Mouse (Mus musculus): ENCODE results near the gene Klf4. TPM values are rescaled to one million over a fixed set of nuclear protein-coding genes. Genes with fewer than 3 reads are reported as not detected.
A peak's percentile ranks its signal among the peaks of the same experiment; 100 is the strongest.

Klf4 gene
- polyA plus RNA-seq, 1 experiment from 2014 or later = 12.1 TPM

DNA sequence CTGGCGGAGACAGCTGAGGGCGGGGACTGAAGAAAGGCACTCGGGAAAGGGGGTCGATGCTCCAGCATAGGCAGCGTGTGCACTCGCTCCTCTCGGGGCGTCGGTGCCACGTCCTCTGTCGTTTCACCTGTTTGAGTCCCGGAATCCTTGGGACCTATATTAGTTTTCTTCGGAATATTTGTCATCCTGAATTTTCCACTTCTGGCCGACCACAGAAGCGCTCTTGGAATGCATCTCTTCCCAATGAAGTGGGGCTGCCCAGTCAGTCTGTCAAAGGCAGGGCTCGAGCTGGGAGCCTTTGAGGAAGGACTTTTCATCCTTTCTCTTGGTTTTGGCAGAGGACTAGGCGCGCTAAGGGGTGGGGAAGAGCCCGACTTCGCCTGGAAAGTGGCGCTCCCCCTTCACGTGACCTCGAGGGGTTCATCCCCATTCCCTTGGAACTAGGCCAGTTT, 1.6 kb upstream of the Klf4 start:
- H3K4me2 ChIP-seq (replicated peaks) = peak overlapping the region; percentile 92
- no peak for ATAC-seq
- H3K4me3 ChIP-seq (replicated peaks) = peak overlapping the region; percentile 60
- 7% methylated on average over 23 of the region's 23 CpGs for WGBS
- no peak overlapping the region for H3K27ac ChIP-seq
- peak overlapping the region; percentile 56; the same call in 1 of the 2 replicates for H3K9ac ChIP-seq
- H3K36me3 ChIP-seq = no peaks in the 10 kb centered on the region
- H3K9me3 ChIP-seq = no peaks in the 10 kb centered on the region
- H3K27me3 ChIP-seq (replicated peaks) = peaks cover 12% of the 10 kb centered on the region
- H3K4me1 ChIP-seq (replicated peaks) = peaks cover 14% of the 10 kb centered on the region

DNA sequence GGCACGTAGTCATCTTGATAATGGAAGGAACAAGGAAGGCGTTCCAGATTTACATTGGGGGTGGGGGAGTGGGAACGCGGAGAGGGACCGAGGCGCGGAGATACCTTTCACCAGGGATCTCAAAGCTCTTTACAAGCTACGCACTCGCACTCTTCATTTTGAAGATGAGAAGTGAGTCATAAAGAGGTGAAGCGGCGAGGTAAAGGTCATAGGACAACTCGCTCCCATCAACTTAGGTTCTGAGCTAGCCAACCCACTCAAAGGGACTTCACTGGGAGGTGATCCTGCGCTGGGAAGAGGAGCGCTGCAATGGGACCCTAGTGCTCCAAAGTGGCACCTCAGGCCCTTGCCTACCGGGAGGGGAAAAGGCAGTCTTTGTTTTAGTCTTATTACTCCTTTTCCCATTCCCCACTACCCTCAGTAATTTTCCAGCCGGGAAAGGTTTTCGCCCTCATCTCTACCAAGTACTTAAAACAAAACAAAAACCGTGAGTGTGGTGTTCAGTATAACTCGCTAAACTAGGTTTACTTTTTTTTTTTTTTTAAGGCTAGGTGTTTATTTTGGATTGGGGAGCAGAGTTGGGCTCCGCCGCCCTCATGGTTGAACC, 1.0 kb upstream of the Klf4 start:
- Histone ChIP-seq H3K36me3 (no peaks in the 10 kb centered on the region), H3K27ac (peak overlapping the region; percentile 88), H3K27me3 (replicated peaks) (peaks cover 12% of the 10 kb centered on the region), H3K9ac (peak overlapping the region; percentile 56), H3K4me3 (replicated peaks) (peak overlapping the region; percentile 60), H3K4me1 (replicated peaks) (peaks cover 14% of the 10 kb centered on the region), H3K9me3 (no peaks in the 10 kb centered on the region), H3K4me2 (replicated peaks) (peak overlapping the region; percentile 92)
- peak; percentile 3 for ATAC-seq
- WGBS = 2% methylated on average over 21 of the region's 21 CpGs

- Histone ChIP-seq H3K9ac (peak overlapping the region; percentile 64), H3K9me3 (no peaks in the 10 kb centered on the region), H3K4me1 (replicated peaks) (peaks cover 14% of the 10 kb centered on the region), H3K27me3 (replicated peaks) (peaks cover 12% of the 10 kb centered on the region), H3K27ac (peak overlapping the region; percentile 62; the same call in 1 of the 2 replicates), H3K4me3 (replicated peaks) (peak overlapping the region; percentile 60), H3K36me3 (no peaks in the 10 kb centered on the region), H3K4me2 (replicated peaks) (peak overlapping the region; percentile 92)
- 1% methylated on average over 34 of the region's 42 CpGs for WGBS
- ATAC-seq = peak; percentile 58
These were observed 335 bp downstream of the Klf4 start for GRCm38 (mm10) chr4:55531856-55532406.

DNA sequence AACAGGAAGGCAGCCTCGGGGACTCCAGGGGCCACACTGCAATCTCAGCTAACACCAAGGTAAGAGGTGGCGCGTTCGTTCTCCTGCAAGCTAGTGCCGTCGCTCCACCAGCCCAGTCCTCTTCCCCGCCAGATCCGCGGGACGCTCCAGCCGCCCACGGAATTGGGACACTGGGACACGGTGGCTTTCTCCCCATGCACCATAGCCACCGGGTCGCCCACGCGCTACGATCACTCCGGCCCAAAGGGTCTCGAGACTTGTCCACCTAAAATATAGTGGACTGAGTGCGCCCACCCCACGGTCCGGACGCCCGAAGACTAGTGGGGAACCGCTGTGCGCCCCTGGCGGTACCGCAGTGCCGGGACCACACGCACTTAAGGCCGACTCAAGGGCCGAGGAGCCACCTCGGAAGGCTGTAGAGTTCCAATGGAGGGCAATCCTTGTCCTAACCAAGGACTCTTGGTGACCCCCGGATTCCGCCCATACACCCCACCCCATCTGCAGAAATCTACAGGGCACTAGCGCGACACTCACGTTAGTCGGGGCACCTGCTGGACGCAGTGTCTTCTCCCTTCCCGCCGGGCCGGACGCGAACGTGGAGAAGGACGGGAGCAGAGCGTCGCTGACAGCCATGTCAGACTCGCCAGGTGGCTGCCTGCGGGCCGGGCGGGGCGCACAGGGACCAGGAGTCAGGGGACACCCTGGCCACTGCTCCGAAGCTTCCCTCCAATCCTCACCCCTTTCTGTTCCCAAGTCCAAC, 990 bp downstream of the Klf4 start:
- H3K27me3 ChIP-seq (replicated peaks) = peaks cover 12% of the 10 kb centered on the region
- no peaks in the 10 kb centered on the region for H3K9me3 ChIP-seq
- H3K4me2 ChIP-seq (replicated peaks) = peak overlapping the region; percentile 92
- peak overlapping the region; percentile 60 for H3K4me3 ChIP-seq (replicated peaks)
- H3K4me1 ChIP-seq (replicated peaks) = peaks cover 14% of the 10 kb centered on the region
- under 1% methylated on average over 55 of the region's 56 CpGs for WGBS
- no peak for ATAC-seq
- H3K36me3 ChIP-seq = no peaks in the 10 kb centered on the region
- H3K9ac ChIP-seq = peak overlapping the region; percentile 64
- peak overlapping the region; percentile 48 for H3K27ac ChIP-seq

DNA sequence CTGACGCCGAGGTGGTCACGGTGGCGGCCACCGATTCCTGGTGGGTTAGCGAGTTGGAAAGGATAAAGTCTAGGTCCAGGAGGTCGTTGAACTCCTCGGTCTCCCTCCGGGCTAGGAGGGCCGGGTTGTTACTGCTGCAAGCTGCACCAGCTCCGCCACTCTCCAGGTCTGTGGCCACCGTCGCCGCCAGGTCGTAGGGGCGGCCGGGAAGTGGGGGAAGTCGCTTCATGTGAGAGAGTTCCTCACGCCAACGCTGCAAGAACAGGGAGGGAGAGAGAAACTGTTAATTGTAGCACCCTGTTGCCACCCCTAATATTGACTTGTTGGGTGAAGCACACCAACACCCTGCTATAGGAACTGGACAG, 1.6 kb downstream of the Klf4 start:
- ATAC-seq = no peak
- Histone ChIP-seq H3K36me3 (no peaks in the 10 kb centered on the region), H3K9ac (peak overlapping the region; percentile 64), H3K4me3 (replicated peaks) (peak overlapping the region; percentile 60), H3K9me3 (no peaks in the 10 kb centered on the region), H3K4me2 (replicated peaks) (peak overlapping the region; percentile 92), H3K27me3 (replicated peaks) (peaks cover 12% of the 10 kb centered on the region), H3K4me1 (replicated peaks) (peaks cover 14% of the 10 kb centered on the region), H3K27ac (peak overlapping the region; percentile 48; the same call in 1 of the 2 replicates)
- 1% methylated on average over 20 of the region's 20 CpGs for WGBS

- Histone ChIP-seq H3K4me3 (replicated peaks) (peak overlapping the region; percentile 60), H3K27ac (no peak overlapping the region), H3K4me2 (replicated peaks) (peak overlapping the region; percentile 92), H3K4me1 (replicated peaks) (peaks cover 14% of the 10 kb centered on the region), H3K9ac (peak overlapping the region; percentile 64), H3K9me3 (no peaks in the 10 kb centered on the region), H3K36me3 (no peaks in the 10 kb centered on the region), H3K27me3 (replicated peaks) (peaks cover 12% of the 10 kb centered on the region)
- under 1% methylated on average over 27 of the region's 27 CpGs for WGBS
- peak; percentile 35 for ATAC-seq
These were observed 2.0 kb downstream of the Klf4 start for GRCm38 (mm10) chr4:55530236-55530635.

DNA sequence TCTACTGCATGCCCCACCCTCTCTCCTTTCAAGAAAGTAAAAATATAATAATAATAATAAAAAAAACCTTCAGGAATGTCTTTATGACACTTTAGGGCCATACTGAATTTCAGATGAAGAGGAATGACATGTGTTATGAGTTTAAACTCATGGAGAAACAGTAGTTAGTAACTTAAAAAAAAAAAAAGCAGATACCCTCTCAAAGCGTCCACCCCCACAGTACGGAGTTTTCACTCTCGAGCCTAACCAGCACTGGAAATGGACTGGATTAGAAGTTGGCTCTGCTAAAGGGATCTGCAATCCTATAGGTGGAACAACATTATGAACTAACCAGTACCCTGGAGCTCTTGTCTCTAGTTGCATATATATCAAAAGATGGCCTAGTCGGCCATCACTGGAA, 3.9 kb downstream of the Klf4 start:
- H3K27ac ChIP-seq = no peak overlapping the region
- H3K4me1 ChIP-seq (replicated peaks) = peaks cover 14% of the 10 kb centered on the region
- 80% methylated on average over 4 of the region's 4 CpGs for WGBS
- no peaks in the 10 kb centered on the region for H3K9me3 ChIP-seq
- no peak for ATAC-seq
- H3K9ac ChIP-seq = no peak overlapping the region
- no peak overlapping the region for H3K4me3 ChIP-seq (replicated peaks)
- H3K27me3 ChIP-seq (replicated peaks) = peaks cover 12% of the 10 kb centered on the region
- H3K36me3 ChIP-seq = no peaks in the 10 kb centered on the region
- H3K4me2 ChIP-seq (replicated peaks) = no peak overlapping the region

- 87% methylated on average over 12 of the region's 12 CpGs for WGBS
- ATAC-seq = no peak
- H3K27ac ChIP-seq = no peak overlapping the region
- no peak overlapping the region for H3K9ac ChIP-seq
- no peaks in the 10 kb centered on the region for H3K36me3 ChIP-seq
- H3K4me3 ChIP-seq (replicated peaks) = no peak overlapping the region
- peaks cover 12% of the 10 kb centered on the region for H3K27me3 ChIP-seq (replicated peaks)
- peaks cover 14% of the 10 kb centered on the region for H3K4me1 ChIP-seq (replicated peaks)
- no peaks in the 10 kb centered on the region for H3K9me3 ChIP-seq
- H3K4me2 ChIP-seq (replicated peaks) = no peak overlapping the region; the same call in 1 of the 2 replicates
These were observed 4.3 kb downstream of the Klf4 start for GRCm38 (mm10) chr4:55527931-55528330.

GRCm38 (mm10) chr4:55526247-55527115, 5.8 kb downstream of the Klf4 start:
- Histone ChIP-seq H3K4me3 (replicated peaks) (no peak overlapping the region), H3K4me2 (replicated peaks) (no peak overlapping the region)
- no peak for ATAC-seq

GRCm38 (mm10) chr4:55523921-55524320, 8.3 kb downstream of the Klf4 start:
- 75% methylated on average over 4 of the region's 4 CpGs for WGBS
- Histone ChIP-seq H3K4me2 (replicated peaks) (no peak overlapping the region), H3K36me3 (no peaks in the 10 kb centered on the region), H3K9me3 (no peaks in the 10 kb centered on the region), H3K4me1 (replicated peaks) (no peaks in the 10 kb centered on the region), H3K27ac (no peak overlapping the region), H3K27me3 (replicated peaks) (no peaks in the 10 kb centered on the region), H3K9ac (no peak overlapping the region), H3K4me3 (replicated peaks) (no peak overlapping the region)
- ATAC-seq = no peak

More at GRCm38 (mm10) chr4:55526247-55527115, 5.8 kb downstream of the Klf4 start:
- WGBS = 64% methylated on average over 5 of the region's 5 CpGs
- no peaks in the 10 kb centered on the region for H3K36me3 ChIP-seq
- H3K27me3 ChIP-seq (replicated peaks) = peaks cover 10% of the 10 kb centered on the region
- H3K9ac ChIP-seq = no peak overlapping the region
- H3K9me3 ChIP-seq = no peaks in the 10 kb centered on the region
- H3K27ac ChIP-seq = no peak overlapping the region
- H3K4me1 ChIP-seq (replicated peaks) = peaks cover 11% of the 10 kb centered on the region

- no peaks in the 10 kb centered on the region for H3K9me3 ChIP-seq
- H3K4me2 ChIP-seq (replicated peaks) = no peak overlapping the region
- WGBS = 92% methylated on average over 7 of the region's 7 CpGs
- no peak overlapping the region for H3K4me3 ChIP-seq (replicated peaks)
- no peaks in the 10 kb centered on the region for H3K36me3 ChIP-seq
- H3K27me3 ChIP-seq (replicated peaks) = no peaks in the 10 kb centered on the region
- H3K27ac ChIP-seq = no peak overlapping the region
- no peak for ATAC-seq
- no peak overlapping the region for H3K9ac ChIP-seq
- H3K4me1 ChIP-seq (replicated peaks) = peaks cover 3% of the 10 kb centered on the region; the same call in 1 of the 2 replicates
These were observed 14.8 kb downstream of the Klf4 start for GRCm38 (mm10) chr4:55517438-55517837.

GRCm38 (mm10) chr4:55516048-55516447, 16.2 kb downstream of the Klf4 start:
- 74% methylated on average over 8 of the region's 8 CpGs for WGBS

More at GRCm38 (mm10) chr4:55516048-55516447, 16.2 kb downstream of the Klf4 start:
- no peak for ATAC-seq
- peaks cover 3% of the 10 kb centered on the region; the same call in 1 of the 2 replicates for H3K4me1 ChIP-seq (replicated peaks)
- no peak overlapping the region for H3K4me3 ChIP-seq (replicated peaks)
- H3K27ac ChIP-seq = no peak overlapping the region
- H3K27me3 ChIP-seq (replicated peaks) = no peaks in the 10 kb centered on the region
- H3K9ac ChIP-seq = no peak overlapping the region
- no peaks in the 10 kb centered on the region for H3K36me3 ChIP-seq
- H3K9me3 ChIP-seq = no peaks in the 10 kb centered on the region
- no peak overlapping the region for H3K4me2 ChIP-seq (replicated peaks)

Data from intestine, embryonic 15.5 days (tissue).